Mouse (Mus musculus): ENCODE data around the gene Eva1b.
A peak's percentile ranks its signal among the peaks of the same experiment; 100 is the strongest.

The Eva1b gene

DNA sequence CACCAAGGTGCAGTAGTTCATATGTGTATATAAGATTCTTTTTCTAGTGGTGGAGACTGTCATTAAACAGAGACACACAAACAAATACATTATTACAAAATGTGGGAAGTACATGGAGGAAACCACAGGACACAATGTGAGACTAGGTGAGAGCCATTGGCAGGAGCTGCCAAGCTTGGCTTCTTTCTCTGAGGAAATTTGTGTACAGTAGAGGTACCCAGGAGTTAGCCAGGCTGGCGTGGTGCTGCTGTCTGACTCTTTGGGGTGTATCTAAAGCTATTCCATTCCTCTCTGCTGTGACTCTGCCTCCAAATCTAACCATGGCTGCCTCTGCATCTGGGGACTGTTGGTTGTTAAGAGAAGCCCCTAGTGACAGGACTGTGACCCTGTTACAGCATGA is 28.5 kb upstream of the Eva1b start:
- DNase-seq (ENCODE audit: inconsistent age in 2 of 2, low spot score in 1 of 2), result no peak

DNA sequence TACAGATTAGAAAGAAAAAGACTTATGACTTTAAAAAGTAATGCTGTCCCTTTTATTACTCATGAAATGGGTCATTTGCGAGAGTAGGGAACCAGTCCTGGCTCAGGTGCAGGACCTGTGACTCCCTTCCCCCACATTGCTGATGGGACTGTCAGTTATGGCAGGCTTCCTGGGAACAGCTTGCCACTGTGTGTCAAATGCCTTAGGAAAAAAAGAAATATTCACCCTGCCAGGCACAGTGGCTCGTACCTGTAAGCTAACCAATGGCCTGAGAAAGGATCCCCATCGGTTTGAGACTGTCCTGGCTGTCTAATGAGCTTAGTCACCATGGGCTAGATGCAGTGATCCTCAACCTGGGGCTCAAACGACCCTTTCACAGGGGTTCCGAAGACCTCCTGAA is 27.5 kb upstream of the Eva1b start:
- no peak for DNase-seq (ENCODE audit: inconsistent age in 2 of 2, low spot score in 1 of 2)

DNA sequence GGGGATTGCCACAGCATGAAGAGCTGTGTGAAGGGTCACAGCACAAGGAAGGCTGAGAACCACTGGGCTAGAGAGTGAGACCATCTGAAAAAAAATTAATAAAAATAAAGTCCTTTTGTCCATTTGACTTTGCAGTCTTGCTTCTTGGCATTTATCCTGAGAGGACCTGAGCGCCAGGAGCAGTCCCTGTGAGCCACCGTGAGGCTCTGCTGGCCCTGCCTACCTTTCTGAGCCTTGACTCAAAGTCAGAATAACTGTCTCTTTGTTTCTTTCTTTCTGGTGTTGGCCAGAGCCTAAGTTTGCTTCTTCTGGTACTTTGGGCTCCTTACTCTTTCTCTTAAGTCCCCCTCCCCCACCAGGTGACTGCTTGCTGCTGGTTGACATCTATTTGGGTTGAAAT is 27.0 kb upstream of the Eva1b start:
- no peak for DNase-seq (ENCODE audit: inconsistent age in 2 of 2, low spot score in 1 of 2)

- peak in 1 of 2 experiments; percentile 78 for DNase-seq (ENCODE audit: inconsistent age in 2 of 2, low spot score in 1 of 2)
These were observed 24.1 kb upstream of the Eva1b start for GRCm38 (mm10) chr4:126123309-126124040.

DNA sequence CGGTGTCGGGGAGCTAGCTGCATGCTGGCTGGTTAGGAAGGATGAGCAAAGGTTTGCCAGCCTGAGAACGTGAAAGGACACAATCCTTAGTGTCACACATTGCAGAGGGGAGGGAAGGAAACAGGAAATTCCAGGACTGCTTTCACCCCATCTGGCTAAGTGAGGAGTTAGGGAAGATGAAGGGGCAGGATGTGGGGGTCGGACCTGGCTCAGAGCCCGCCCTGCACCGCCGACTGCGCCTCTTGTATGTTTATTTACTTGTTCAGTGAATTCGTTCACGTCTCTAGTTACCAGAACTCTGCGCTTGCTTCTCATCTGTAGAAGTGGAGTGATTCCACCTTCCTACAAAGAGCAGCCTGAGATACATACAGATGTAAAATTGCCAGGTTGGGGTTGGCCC is 17.0 kb upstream of the Eva1b start:
- DNase-seq (ENCODE audit: inconsistent age in 2 of 2, low spot score in 1 of 2), result peak in 1 of 2 experiments; percentile 55

DNA sequence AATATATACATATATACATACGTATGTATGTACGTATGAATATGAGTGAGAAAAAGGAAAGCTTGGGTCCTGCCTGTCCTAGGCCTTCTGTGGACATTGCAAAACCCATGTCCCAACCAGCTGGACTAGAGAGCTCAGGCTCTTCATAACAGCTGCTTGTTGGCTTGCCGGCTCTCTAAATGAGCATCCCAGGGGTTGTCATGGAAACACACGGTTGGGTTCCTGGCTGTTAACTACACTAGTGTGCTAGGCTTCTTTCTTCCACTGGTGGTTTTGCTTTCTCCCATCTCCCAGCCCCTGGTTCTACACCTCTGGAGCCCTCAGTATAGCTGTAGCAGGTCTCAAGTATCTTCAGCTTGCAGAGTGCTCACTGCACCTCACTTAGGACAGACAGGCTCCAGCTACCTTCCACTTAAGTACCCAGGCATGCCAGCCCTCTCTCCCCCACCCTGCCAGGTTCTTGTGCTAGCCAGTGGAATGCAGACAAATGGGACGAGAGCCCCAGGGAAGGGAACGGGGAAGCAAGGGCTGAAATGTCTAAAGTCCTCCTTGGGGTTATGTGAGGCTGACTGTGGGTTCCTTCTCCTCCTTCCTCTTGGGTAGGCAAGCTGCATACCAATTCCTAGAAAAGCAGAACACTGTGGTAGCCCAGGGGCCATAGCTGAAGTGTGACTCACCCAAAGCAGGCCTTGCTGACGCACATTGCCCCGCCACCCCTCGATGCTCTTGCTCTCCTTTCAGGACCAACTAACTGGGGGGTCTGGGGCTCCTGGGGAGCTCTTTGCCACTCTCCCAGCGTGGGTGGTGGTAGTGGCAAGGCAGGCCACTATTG is 16.0 kb upstream of the Eva1b start:
- DNase-seq (ENCODE audit: inconsistent age in 2 of 2, low spot score in 1 of 2), result peak; percentile 83 to 91

DNA sequence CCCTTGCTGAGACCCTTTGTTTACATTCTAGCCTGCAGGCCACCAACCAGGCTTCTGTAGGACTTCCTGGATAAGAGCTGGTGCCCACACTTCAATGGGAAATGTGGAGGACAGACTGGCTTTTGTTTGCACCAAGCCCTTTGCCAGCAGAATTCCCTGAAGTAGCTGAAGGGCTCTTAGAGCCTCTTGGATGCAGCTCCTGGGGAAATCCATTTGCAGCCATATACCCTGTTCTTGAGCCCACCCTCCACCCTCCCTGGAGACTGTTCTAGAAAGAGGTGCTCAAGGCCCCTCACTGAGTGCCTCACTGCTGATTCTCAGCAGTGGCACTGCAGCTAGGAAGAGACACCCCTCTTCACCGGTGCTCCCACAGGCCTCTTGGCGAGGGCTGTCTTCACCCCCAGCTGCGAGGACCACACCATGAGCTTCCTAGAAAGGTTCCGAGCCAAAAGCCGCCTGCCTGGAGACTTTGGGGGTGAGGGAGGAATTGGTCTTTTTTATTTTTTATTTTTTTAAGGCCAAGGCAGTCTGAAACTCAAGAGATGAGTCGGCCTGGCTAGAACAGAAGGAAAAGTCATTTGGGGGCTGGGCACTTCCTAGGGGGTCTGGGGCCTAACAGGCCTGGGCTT is 14.8 kb upstream of the Eva1b start:
- DNase-seq (ENCODE audit: inconsistent age in 2 of 2, low spot score in 1 of 2), result no peak

- DNase-seq (ENCODE audit: inconsistent age in 2 of 2, low spot score in 1 of 2), result no peak
These were observed 13.3 kb upstream of the Eva1b start for GRCm38 (mm10) chr4:126134236-126134635.

DNA sequence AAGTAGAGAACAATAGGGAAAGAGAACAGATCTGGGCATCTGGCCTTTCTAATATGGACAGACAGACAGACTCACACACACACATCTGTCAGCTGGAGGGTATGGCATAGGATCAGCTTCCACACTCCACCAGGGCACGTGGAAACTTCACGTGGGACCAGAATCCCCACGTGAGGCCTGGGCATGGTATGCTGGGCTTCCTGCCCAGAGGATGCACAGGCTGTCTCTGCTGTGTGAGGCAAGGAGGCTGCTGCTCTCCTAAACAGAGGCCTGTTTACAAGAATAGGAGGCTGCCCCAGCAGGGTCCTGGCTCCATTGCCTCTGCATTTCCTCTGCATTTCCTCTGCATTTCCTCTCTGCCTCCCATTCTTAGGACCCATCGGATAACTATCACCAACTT is 12.9 kb upstream of the Eva1b start:
- peak in 1 of 2 experiments; percentile 46 for DNase-seq (ENCODE audit: inconsistent age in 2 of 2, low spot score in 1 of 2)

DNA sequence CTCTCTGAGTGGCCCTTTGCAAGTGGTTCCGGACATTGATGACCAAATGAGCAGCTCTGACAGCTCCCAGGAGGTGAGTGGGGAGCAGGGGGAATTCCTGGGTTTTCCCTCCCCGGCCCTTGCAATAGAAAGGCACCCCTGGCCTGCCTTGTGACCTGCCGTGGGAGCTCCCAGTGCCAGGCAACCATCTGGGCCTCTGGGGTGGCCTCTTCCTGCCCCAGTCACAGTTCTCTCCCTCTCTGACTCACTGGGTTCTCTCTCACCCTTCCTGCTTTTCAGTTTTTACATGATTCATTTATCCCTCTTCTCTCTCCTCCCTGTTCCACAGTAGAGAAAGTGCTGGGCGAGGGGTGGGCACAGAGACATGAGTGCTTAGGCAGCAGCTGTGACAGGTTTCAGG is 9.8 kb upstream of the Eva1b start:
- DNase-seq (ENCODE audit: inconsistent age in 2 of 2, low spot score in 1 of 2), result no peak

DNA sequence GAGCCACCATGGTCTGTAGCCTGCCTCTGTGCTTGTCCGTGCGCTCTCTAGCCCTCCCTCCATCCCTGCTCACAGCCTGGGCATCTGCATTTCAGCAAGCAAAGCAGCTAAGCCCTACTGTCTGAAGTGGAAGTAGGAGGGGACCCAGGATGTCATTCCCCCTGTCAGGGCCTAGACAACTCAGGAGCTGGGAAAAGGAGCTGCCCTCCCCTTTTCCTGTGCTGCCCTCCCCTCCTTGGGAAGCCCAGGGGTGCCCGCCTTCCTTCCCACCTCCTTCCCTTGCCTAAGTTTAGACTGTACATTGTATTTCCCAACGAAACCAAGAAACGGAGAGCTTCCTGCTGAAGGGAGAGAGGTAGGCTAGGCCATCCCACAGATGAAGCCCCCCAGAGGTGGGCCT is 6.5 kb upstream of the Eva1b start:
- peak in 1 of 2 experiments; percentile 54 for DNase-seq (ENCODE audit: inconsistent age in 2 of 2, low spot score in 1 of 2)

- DNase-seq (ENCODE audit: inconsistent age in 2 of 2, low spot score in 1 of 2), result peak in 1 of 2 experiments; percentile 64
These were observed 2.1 kb upstream of the Eva1b start for GRCm38 (mm10) chr4:126145396-126145795.

GRCm38 (mm10) chr4:126146974-126147532 is 491 bp upstream of the Eva1b start:
- no peak for DNase-seq (ENCODE audit: inconsistent age in 2 of 2, low spot score in 1 of 2)

- DNase-seq (ENCODE audit: inconsistent age in 2 of 2, low spot score in 1 of 2), result peak; percentile 76 to 89
These were observed 817 bp downstream of the Eva1b start for GRCm38 (mm10) chr4:126148161-126148961.

GRCm38 (mm10) chr4:126149041-126149676 is 1.6 kb downstream of the Eva1b start:
- peak; percentile 47 to 62 for DNase-seq (ENCODE audit: inconsistent age in 2 of 2, low spot score in 1 of 2)

DNA sequence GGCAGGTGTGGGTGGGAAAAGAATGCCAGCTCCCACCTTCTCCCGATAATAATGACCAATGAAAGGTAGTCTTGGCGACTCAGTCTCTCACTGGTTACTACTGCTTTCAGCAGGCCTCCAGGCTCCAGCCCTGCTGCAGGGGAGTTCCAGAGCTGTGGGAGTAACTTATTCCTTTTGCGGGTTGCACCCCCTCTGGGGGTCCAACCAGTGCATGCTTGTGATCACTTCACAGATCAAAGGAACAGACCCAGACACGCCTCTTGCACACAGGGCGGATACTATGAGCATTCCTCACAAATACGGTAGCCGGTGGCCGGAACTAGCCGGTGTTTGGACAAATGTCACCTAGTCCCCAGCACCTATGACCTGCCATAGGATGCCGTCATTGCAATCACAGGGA is 2.3 kb downstream of the Eva1b start:
- no peak for DNase-seq (ENCODE audit: inconsistent age in 2 of 2, low spot score in 1 of 2)

- peak; percentile 76 to 88 for DNase-seq (ENCODE audit: inconsistent age in 2 of 2, low spot score in 1 of 2)
These were observed 2.9 kb downstream of the Eva1b start for GRCm38 (mm10) chr4:126150297-126150948.

GRCm38 (mm10) chr4:126150949-126151320 is 3.4 kb downstream of the Eva1b start:
- DNase-seq (ENCODE audit: inconsistent age in 2 of 2, low spot score in 1 of 2), result no peak

DNA sequence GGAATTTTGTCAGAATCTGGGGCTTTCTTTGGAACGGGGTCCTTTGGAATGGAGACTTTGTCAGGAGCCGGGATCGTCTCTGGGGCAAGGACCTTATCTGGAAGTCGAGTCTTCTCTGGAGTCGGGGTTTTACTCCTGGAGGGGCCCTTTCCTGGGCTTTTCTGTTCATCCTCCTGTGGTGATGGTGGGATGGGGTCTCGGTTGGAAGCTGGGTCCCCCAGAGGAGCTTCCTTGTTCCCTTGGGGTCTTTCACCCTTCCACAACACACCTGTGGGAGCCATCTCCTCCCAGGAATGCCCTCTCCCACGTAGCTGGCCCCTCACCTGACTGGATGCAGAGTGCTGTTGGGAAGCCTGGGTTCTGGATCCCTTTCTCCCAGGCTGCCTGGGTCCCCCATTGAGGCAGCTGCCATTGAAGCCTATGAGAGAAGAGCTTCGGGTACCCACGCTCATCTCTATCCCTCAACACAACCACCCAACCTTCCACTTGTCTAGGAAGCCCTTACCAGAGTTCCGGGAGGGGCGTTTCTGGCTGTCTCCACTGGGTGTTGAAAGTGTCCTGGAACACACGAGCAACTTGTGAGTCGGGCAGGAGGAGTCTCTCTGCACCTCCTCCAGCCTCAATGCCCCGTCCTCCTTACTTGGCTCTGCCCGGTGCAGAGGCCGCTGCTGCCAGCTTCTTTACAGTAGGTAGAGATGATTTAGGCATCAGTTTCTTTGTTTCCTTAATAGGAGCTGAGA is 4.3 kb downstream of the Eva1b start:
- DNase-seq (ENCODE audit: inconsistent age in 2 of 2, low spot score in 1 of 2), result no peak

All from adrenal gland, adult (tissue).